In the genomic region with DNA sequence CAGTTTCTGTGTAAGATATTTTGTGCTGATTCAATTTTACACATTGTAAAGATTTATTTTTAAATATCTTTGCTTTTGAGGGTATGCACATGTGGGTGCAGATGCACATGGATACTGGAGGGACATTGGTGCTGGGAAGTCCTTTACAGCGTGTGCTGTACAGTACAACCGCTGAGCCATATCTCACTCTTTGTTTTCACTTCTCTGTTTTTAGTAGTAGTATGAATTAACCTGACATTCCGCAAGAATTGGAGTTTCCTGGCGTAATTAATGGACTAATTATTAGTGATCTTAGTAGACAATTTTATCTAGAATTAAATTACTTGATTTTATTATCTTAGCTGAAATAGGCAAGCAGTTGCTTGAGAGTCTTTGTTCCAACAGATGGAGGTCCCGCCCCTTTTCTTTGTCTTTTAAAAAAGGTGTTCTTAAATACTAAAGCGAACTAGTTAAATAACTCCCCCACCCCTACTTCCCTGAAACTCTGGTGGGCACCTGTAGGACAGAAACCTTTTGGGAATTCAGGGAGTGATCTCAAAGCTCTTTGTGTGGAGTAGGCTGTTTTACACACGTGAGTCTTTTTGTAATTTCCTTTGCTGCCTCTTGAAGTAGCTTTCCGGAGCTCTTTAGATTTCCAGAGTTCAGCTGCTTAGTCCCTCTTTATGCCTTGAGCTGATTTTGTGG, we compare ENCODE assay signal across 13 mouse cellular contexts.
"Had no signal": no experiment of that assay in that cellular context is flagged by ENCODE, and none has a peak within 500 bp of the region (broad histone marks: within the 10 kb centered on the region; RNA-seq: fewer than 3 reads in every experiment).

No protein-coding gene starts in this region.

- H3K36me3 ChIP-seq: midbrain, embryonic 10.5 days; midbrain, embryonic 12.5 days; midbrain, embryonic 15.5 days; neural tube, embryonic 12.5 days; stomach, embryonic 15.5 days had no signal

- H3K9ac ChIP-seq: lung, embryonic 14.5 days; midbrain, embryonic 12.5 days; midbrain, embryonic 15.5 days; neural tube, embryonic 12.5 days; stomach, embryonic 15.5 days had no signal

- DNase-seq: lung, embryonic 14.5 days; lung, postnatal 10 days; lung, postnatal 4 days; right cerebral cortex, postnatal 14 days; thymus, adult 2 months; thymus, postnatal 25 days; thymus, postnatal 4 days had no signal

- H3K4me1 ChIP-seq: midbrain, embryonic 10.5 days; midbrain, embryonic 12.5 days; midbrain, embryonic 15.5 days; neural tube, embryonic 12.5 days; stomach, embryonic 15.5 days had no signal

- H3K27me3 ChIP-seq: midbrain, embryonic 12.5 days; midbrain, embryonic 15.5 days; neural tube, embryonic 12.5 days; stomach, embryonic 15.5 days had no signal

- H3K9me3 ChIP-seq: midbrain, embryonic 10.5 days; midbrain, embryonic 12.5 days; midbrain, embryonic 15.5 days; neural tube, embryonic 12.5 days; stomach, embryonic 15.5 days had no signal

- H3K4me2 ChIP-seq: lung, embryonic 14.5 days; midbrain, embryonic 12.5 days; midbrain, embryonic 15.5 days; neural tube, embryonic 12.5 days; stomach, embryonic 15.5 days had no signal

- ATAC-seq: midbrain, embryonic 15.5 days had no signal

- H3K27ac ChIP-seq: midbrain, embryonic 10.5 days; midbrain, embryonic 12.5 days; midbrain, embryonic 15.5 days; neural tube, embryonic 12.5 days; stomach, embryonic 15.5 days; stomach, postnatal 0 days had no signal

- H3K4me3 ChIP-seq: midbrain, embryonic 10.5 days; midbrain, embryonic 12.5 days; midbrain, embryonic 15.5 days; neural tube, embryonic 12.5 days; stomach, embryonic 15.5 days had no signal
